Mouse (Mus musculus): ENCODE results near the gene Fcgr2b.

DNA sequence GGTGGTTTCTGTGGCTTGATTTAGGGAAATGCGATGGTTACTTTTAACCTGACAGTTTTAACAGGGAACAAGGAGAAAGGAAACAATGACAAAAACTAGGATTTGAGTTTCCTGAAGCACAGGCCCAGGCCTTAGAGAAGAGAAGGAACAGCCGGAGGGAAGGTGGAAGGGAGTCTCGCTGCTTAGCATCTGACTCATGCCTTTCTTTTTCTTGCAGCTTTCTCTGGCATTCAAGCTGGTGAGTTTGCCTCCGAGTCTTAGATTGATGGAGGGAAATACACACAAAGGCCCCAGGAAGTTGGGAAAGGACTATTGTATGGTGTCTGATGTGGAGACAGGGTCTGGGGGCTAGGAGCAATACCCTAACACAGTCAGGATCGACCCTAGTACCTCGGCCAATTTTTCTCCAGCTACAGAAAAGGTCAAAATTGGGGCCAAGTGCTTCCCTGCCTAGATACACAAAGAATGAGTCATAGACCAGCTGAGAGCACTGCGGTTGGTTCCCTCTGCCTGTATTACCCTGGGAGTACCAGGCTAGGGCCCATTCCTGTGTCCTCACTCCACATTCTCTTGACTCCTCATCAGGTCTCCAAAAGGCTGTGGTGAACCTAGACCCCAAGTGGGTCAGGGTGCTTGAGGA, 43.1 kb upstream of the Fcgr2b start:
- no peak for TF ChIP-seq POLR2A (IDR thresholded peaks at IDR 0.05; ENCODE audit: borderline replicate concordance, insufficient read depth, low read length)
- no peak for TF ChIP-seq CTCF (IDR thresholded peaks at IDR 0.05; ENCODE audit: borderline replicate concordance, insufficient read depth, low read depth, low read length)
